Mouse (Mus musculus): Measurements from ENCODE around the gene Fads3.

Gene Fads3

GRCm38 (mm10) chr19:10039615-10040014 lies 1.8 kb upstream of the Fads3 start:
- Histone ChIP-seq H3K27me3 (ENCODE audit: insufficient read depth, low read length) (peaks cover 72% of the 10 kb centered on the region), H3K4me1 (replicated peaks; ENCODE audit: low read depth, low read length) (peaks cover 17% of the 10 kb centered on the region), H3K36me3 (ENCODE audit: insufficient read depth, low read length) (peaks cover under 1% of the 10 kb centered on the region; the same call in 1 of the 2 replicates), H3K9me3 (ENCODE audit: low read length) (no peaks in the 10 kb centered on the region), H3K4me3 (replicated peaks; ENCODE audit: low read length) (no peak overlapping the region)
- TF ChIP-seq NANOG (IDR thresholded peaks at IDR 0.05; ENCODE audit: borderline replicate concordance, low read length): no peak
- peak; percentile 37 for TF ChIP-seq CTCF (conservative IDR thresholded peaks at IDR 0.05; ENCODE audit: low read length)

DNA sequence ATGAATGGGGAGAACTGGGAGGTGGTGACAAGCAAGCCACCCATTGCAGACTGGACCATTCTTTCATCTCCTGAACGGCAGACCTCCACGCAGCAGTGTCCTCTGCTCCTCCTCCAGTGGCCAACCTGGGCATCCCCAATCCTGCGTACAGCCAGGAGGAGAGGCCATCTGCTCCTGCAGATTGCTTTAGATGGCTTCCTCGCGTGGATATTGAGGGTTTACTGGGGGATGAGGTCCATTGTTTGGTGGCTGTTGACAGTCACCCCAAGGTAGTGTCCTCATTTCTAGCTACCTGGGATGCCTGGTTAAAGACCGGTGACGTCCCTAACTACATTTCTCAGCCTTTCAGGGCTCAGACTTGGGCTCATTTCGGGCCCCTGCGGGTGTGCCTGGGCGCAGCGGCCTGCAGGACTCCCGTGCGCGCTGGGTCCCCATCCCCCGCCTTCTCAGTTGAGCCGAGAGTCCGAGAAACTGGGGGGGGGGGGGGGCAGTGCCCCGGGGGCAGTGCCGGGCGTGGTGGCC lies 442 bp upstream of the Fads3 start:
- peaks cover 22% of the 10 kb centered on the region for H3K4me1 ChIP-seq (replicated peaks; ENCODE audit: low read depth, low read length)
- no peaks in the 10 kb centered on the region for H3K36me3 ChIP-seq (ENCODE audit: insufficient read depth, low read length)
- H3K9me3 ChIP-seq (ENCODE audit: low read length): no peaks in the 10 kb centered on the region
- TF ChIP-seq NANOG (IDR thresholded peaks at IDR 0.05; ENCODE audit: borderline replicate concordance, low read length) (no peak), POU5F1 (IDR thresholded peaks at IDR 0.05; ENCODE audit: borderline replicate concordance, low read length) (no peak), CTCF (conservative IDR thresholded peaks at IDR 0.05; ENCODE audit: low read length) (no peak)
- peaks cover 75% of the 10 kb centered on the region for H3K27me3 ChIP-seq (ENCODE audit: insufficient read depth, low read length)
- peak overlapping the region; percentile 80 for H3K4me3 ChIP-seq (replicated peaks; ENCODE audit: low read length)

DNA sequence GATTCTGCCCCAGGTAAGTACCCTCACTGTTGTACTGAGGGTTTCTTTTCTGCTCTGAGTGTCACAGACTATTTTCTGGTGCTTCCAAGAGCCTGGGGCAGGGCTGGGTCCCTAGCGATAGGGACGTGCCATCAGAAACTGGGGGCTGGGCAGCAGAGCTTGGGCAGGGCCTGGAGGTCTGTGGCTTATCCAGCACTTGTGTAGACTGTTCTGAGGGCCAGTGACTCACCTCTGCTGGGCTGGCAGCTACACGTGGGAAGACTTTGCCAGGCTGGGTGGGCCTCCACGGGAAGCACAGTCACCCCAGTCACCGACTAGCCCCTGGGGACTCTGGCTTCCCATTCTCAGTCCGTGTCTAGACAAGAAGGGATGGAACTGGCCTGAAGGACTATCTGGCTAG lies 863 bp downstream of the Fads3 start:
- Histone ChIP-seq H3K36me3 (ENCODE audit: insufficient read depth, low read length) (no peaks in the 10 kb centered on the region), H3K4me1 (replicated peaks; ENCODE audit: low read depth, low read length) (peaks cover 22% of the 10 kb centered on the region), H3K4me3 (replicated peaks; ENCODE audit: low read length) (peak overlapping the region; percentile 80), H3K27me3 (ENCODE audit: insufficient read depth, low read length) (peaks cover 88% of the 10 kb centered on the region), H3K9me3 (ENCODE audit: low read length) (no peaks in the 10 kb centered on the region)
- TF ChIP-seq NANOG (IDR thresholded peaks at IDR 0.05; ENCODE audit: borderline replicate concordance, low read length) (no peak), CTCF (conservative IDR thresholded peaks at IDR 0.05; ENCODE audit: low read length) (no peak), POU5F1 (IDR thresholded peaks at IDR 0.05; ENCODE audit: borderline replicate concordance, low read length) (no peak)

GRCm38 (mm10) chr19:10042816-10043215 lies 1.4 kb downstream of the Fads3 start:
- H3K27me3 ChIP-seq (ENCODE audit: insufficient read depth, low read length): peaks cover 91% of the 10 kb centered on the region
- TF ChIP-seq CTCF (conservative IDR thresholded peaks at IDR 0.05; ENCODE audit: low read length) (no peak), POU5F1 (IDR thresholded peaks at IDR 0.05; ENCODE audit: borderline replicate concordance, low read length) (no peak), NANOG (IDR thresholded peaks at IDR 0.05; ENCODE audit: borderline replicate concordance, low read length) (no peak)

DNA sequence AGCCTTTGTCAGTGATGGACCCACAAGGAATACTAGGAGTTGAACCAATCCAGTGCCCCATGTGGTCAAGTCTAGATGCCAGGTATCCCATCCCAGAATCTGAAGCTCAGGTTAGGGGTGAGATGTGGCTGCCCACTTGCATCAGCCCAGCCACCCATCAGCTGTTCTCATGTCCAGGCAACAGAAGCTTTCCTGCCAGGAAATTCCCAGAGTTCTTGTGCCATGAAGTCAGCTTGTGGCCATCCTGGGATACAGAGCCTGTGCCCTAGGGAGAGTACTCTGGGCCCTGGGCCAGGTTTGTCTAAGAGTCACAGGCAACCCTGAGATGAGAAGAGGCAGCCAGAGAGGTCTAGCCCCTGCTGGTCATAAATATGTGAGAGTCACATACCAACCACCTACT lies 2.3 kb downstream of the Fads3 start:
- Histone ChIP-seq H3K4me1 (replicated peaks; ENCODE audit: low read depth, low read length) (peaks cover 22% of the 10 kb centered on the region), H3K36me3 (ENCODE audit: insufficient read depth, low read length) (no peaks in the 10 kb centered on the region), H3K27me3 (ENCODE audit: insufficient read depth, low read length) (peaks cover 91% of the 10 kb centered on the region), H3K4me3 (replicated peaks; ENCODE audit: low read length) (no peak overlapping the region), H3K9me3 (ENCODE audit: low read length) (no peaks in the 10 kb centered on the region)
- TF ChIP-seq NANOG (IDR thresholded peaks at IDR 0.05; ENCODE audit: borderline replicate concordance, low read length): no peak
- TF ChIP-seq CTCF (conservative IDR thresholded peaks at IDR 0.05; ENCODE audit: low read length): no peak
- no peak for TF ChIP-seq POU5F1 (IDR thresholded peaks at IDR 0.05; ENCODE audit: borderline replicate concordance, low read length)

More at GRCm38 (mm10) chr19:10042816-10043215, 1.4 kb downstream of the Fads3 start:
- no peaks in the 10 kb centered on the region for H3K9me3 ChIP-seq (ENCODE audit: low read length)
- peaks cover 22% of the 10 kb centered on the region for H3K4me1 ChIP-seq (replicated peaks; ENCODE audit: low read depth, low read length)
- H3K36me3 ChIP-seq (ENCODE audit: insufficient read depth, low read length): no peaks in the 10 kb centered on the region
- H3K4me3 ChIP-seq (replicated peaks; ENCODE audit: low read length): no peak overlapping the region

DNA sequence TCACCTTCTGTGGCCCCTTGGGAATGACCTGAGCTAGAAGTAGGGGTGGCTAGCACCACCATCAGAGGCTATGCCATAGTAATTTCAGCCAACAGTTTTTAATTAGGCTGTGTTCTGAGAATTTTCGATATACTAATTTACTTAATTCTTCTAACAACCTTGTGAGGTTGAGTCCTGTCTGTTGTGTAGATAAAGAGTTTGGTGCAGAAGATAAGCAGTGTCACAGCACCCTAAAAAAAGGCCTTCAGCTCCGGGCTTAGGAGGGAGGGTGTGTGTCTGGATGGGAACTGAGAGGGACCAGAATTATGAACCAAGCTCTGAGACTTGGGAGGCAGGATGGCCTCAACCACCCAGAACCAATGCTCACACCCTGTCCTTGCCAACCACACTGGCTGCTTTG lies 4.3 kb downstream of the Fads3 start:
- no peaks in the 10 kb centered on the region for H3K36me3 ChIP-seq (ENCODE audit: insufficient read depth, low read length)
- H3K4me1 ChIP-seq (replicated peaks; ENCODE audit: low read depth, low read length): peaks cover 21% of the 10 kb centered on the region
- H3K9me3 ChIP-seq (ENCODE audit: low read length): no peaks in the 10 kb centered on the region
- H3K4me3 ChIP-seq (replicated peaks; ENCODE audit: low read length): no peak overlapping the region
- H3K27me3 ChIP-seq (ENCODE audit: insufficient read depth, low read length): peaks cover 77% of the 10 kb centered on the region
- TF ChIP-seq CTCF (conservative IDR thresholded peaks at IDR 0.05; ENCODE audit: low read length) (no peak), POU5F1 (IDR thresholded peaks at IDR 0.05; ENCODE audit: borderline replicate concordance, low read length) (no peak), NANOG (IDR thresholded peaks at IDR 0.05; ENCODE audit: borderline replicate concordance, low read length) (no peak)

DNA sequence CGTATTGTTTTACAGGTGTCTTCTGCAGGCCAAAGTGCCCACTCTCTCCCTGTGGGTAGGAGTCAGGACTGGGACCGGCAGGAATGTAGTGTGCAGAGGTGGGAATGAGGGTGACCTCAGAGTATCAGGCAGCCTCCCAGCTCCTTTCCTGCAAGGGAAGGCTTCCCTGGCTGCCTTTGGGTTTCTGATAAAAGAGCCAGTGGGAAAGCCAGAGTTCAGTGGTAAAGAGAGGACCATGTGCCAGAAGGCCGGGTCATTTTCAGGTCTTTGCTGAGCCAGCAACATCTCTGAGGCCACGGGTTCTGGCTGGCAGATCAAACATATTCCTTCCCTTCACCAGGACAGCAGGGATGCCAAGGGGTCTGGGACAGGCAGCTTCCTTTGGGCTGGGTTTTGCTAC lies 5.0 kb downstream of the Fads3 start:
- no peaks in the 10 kb centered on the region for H3K36me3 ChIP-seq (ENCODE audit: insufficient read depth, low read length)
- H3K4me3 ChIP-seq (replicated peaks; ENCODE audit: low read length): no peak overlapping the region
- H3K27me3 ChIP-seq (ENCODE audit: insufficient read depth, low read length): peaks cover 74% of the 10 kb centered on the region
- H3K9me3 ChIP-seq (ENCODE audit: low read length): no peaks in the 10 kb centered on the region
- no peak for TF ChIP-seq NANOG (IDR thresholded peaks at IDR 0.05; ENCODE audit: borderline replicate concordance, low read length)
- no peak for TF ChIP-seq POU5F1 (IDR thresholded peaks at IDR 0.05; ENCODE audit: borderline replicate concordance, low read length)
- H3K4me1 ChIP-seq (replicated peaks; ENCODE audit: low read depth, low read length): peaks cover 18% of the 10 kb centered on the region

DNA sequence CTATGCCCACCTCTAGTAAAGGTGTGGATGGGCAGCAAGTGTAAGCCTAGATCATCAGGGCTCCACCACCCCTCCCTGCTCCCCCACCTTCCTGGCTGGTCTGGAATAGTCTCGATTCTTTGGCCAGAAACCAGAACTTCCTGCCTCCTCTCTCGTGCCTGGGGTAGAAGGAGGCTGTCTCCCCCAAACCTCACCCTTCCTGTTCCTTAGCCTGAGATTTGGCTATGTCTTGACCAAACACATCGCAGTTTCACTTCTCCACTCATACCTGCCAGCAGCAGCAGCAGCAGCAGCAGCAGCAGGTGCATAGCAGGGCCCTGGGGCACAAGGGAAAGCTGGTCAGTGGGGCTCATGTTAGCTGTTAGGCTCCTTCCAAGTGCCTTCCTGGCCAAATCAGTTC lies 5.6 kb downstream of the Fads3 start:
- H3K36me3 ChIP-seq (ENCODE audit: insufficient read depth, low read length): no peaks in the 10 kb centered on the region

GRCm38 (mm10) chr19:10049533-10049932 lies 8.2 kb downstream of the Fads3 start:
- no peak for TF ChIP-seq NANOG (IDR thresholded peaks at IDR 0.05; ENCODE audit: borderline replicate concordance, low read length)
- H3K27me3 ChIP-seq (ENCODE audit: insufficient read depth, low read length): peaks cover 61% of the 10 kb centered on the region
- no peaks in the 10 kb centered on the region for H3K9me3 ChIP-seq (ENCODE audit: low read length)
- no peaks in the 10 kb centered on the region for H3K36me3 ChIP-seq (ENCODE audit: insufficient read depth, low read length)
- no peak overlapping the region for H3K4me3 ChIP-seq (replicated peaks; ENCODE audit: low read length)
- peaks cover 17% of the 10 kb centered on the region for H3K4me1 ChIP-seq (replicated peaks; ENCODE audit: low read depth, low read length)

More for the DNA sequence above, 5.6 kb downstream of the Fads3 start:
- no peaks in the 10 kb centered on the region for H3K9me3 ChIP-seq (ENCODE audit: low read length)
- peaks cover 14% of the 10 kb centered on the region for H3K4me1 ChIP-seq (replicated peaks; ENCODE audit: low read depth, low read length)
- TF ChIP-seq CTCF (conservative IDR thresholded peaks at IDR 0.05; ENCODE audit: low read length) (no peak), NANOG (IDR thresholded peaks at IDR 0.05; ENCODE audit: borderline replicate concordance, low read length) (no peak), POU5F1 (IDR thresholded peaks at IDR 0.05; ENCODE audit: borderline replicate concordance, low read length) (no peak)
- H3K4me3 ChIP-seq (replicated peaks; ENCODE audit: low read length): no peak overlapping the region
- peaks cover 70% of the 10 kb centered on the region for H3K27me3 ChIP-seq (ENCODE audit: insufficient read depth, low read length)

All from E14TG2a.4 (cell line).